Mouse (Mus musculus): Measurements from ENCODE around the gene Zfp260.

- no peak for TF ChIP-seq CTCF (conservative IDR thresholded peaks at IDR 0.05; ENCODE audit: low read length)
- TF ChIP-seq NANOG (IDR thresholded peaks at IDR 0.05; ENCODE audit: borderline replicate concordance, low read length), result no peak
- no peak for TF ChIP-seq POU5F1 (IDR thresholded peaks at IDR 0.05; ENCODE audit: borderline replicate concordance, low read length)
These were observed 8.1 kb upstream of the Zfp260 start for GRCm38 (mm10) chr7:30086524-30086923.

All from E14TG2a.4 (cell line).